Mouse (Mus musculus): Measurements from ENCODE around the gene Mark2.

The Mark2 gene

GRCm38 (mm10) chr19:7294098-7294876 is 47.4 kb downstream of the Mark2 start:
- DNase-seq (ENCODE audit: low spot score): no peak

GRCm38 (mm10) chr19:7291958-7292709 is 49.5 kb downstream of the Mark2 start:
- no peak for DNase-seq (ENCODE audit: low spot score)

DNA sequence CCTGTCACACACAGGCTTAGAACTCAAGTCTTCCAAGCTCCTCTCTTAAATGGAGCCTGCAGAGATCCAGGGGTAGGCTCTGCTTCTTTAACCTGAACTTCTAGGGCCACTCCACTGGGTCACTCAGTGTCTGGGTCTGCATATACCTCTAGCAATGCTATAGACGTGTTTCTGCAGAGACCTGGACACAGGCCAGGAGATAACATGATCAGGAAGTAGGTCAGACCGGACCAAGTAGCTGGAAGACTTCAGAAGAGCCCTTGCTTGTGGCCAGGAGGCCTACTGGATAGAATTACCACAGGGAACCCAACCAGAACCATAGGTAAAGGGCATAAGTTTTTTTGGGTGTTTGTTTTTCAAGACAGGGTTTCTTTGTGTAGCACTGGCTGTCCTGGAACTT is 51.9 kb downstream of the Mark2 start:
- DNase-seq (ENCODE audit: low spot score): no peak

- DNase-seq (ENCODE audit: low spot score): no peak
Measured at GRCm38 (mm10) chr19:7288288-7288687, 53.4 kb downstream of the Mark2 start.

GRCm38 (mm10) chr19:7286563-7287315 is 54.9 kb downstream of the Mark2 start:
- DNase-seq (ENCODE audit: low spot score): no peak

GRCm38 (mm10) chr19:7280557-7281330 is 60.9 kb downstream of the Mark2 start:
- DNase-seq (ENCODE audit: low spot score): no peak

- DNase-seq (ENCODE audit: low spot score): peak; percentile 81
Measured at GRCm38 (mm10) chr19:7279114-7279513, 62.5 kb downstream of the Mark2 start.

- DNase-seq (ENCODE audit: low spot score): no peak
Measured at GRCm38 (mm10) chr19:7278200-7278906, 63.3 kb downstream of the Mark2 start.

GRCm38 (mm10) chr19:7276796-7277195 is 64.9 kb downstream of the Mark2 start:
- DNase-seq (ENCODE audit: low spot score): peak; percentile 24

GRCm38 (mm10) chr19:7276053-7276659 is 65.5 kb downstream of the Mark2 start:
- peak; percentile 47 for DNase-seq (ENCODE audit: low spot score)

- DNase-seq (ENCODE audit: low spot score): no peak
Measured at GRCm38 (mm10) chr19:7275131-7275789, 66.4 kb downstream of the Mark2 start.

- no peak for DNase-seq (ENCODE audit: low spot score)
Measured at GRCm38 (mm10) chr19:7274326-7274990, 67.2 kb downstream of the Mark2 start.

DNA sequence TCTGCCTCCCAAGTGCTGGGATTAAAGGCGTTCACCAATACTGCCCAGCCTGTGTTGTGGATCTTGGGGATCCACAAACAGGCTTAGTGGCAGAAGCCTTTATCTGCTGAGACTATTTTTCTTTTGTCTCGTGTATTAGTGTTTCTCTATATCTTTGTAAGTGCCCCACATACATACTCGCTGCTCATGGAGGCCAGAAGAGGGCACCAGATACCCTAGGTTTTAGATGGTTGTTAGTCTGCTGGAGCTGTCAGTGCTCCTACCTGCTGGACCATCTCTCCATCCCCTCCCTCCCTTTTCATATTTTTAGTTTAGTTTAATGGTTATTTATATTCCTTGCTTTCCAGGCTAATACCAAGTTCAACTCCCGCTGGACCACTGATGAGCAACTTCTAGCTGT is 68.2 kb downstream of the Mark2 start:
- DNase-seq (ENCODE audit: low spot score): peak; percentile 35

- peak; percentile 54 for DNase-seq (ENCODE audit: low spot score)
Measured at GRCm38 (mm10) chr19:7269290-7270044, 72.2 kb downstream of the Mark2 start.

DNA sequence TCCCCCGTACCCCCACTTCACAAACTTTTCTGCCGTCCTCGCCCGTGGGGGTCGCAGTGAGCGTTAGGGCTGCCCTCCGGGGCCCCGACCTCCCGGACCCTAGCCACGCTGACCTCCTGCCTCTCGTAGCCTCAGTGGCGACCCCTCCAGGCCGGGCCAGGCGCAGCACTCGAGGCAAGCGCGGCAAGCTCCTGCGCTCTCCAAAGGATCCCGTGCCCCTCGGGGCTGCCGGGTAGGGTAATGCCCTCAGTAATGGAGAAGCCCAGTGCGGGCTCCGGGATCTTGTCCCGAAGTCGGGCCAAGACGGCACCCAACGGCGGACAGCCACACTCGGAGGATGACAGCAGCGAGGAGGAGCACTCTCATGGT is 73.0 kb downstream of the Mark2 start:
- peak; percentile 93 for DNase-seq (ENCODE audit: low spot score)

DNA sequence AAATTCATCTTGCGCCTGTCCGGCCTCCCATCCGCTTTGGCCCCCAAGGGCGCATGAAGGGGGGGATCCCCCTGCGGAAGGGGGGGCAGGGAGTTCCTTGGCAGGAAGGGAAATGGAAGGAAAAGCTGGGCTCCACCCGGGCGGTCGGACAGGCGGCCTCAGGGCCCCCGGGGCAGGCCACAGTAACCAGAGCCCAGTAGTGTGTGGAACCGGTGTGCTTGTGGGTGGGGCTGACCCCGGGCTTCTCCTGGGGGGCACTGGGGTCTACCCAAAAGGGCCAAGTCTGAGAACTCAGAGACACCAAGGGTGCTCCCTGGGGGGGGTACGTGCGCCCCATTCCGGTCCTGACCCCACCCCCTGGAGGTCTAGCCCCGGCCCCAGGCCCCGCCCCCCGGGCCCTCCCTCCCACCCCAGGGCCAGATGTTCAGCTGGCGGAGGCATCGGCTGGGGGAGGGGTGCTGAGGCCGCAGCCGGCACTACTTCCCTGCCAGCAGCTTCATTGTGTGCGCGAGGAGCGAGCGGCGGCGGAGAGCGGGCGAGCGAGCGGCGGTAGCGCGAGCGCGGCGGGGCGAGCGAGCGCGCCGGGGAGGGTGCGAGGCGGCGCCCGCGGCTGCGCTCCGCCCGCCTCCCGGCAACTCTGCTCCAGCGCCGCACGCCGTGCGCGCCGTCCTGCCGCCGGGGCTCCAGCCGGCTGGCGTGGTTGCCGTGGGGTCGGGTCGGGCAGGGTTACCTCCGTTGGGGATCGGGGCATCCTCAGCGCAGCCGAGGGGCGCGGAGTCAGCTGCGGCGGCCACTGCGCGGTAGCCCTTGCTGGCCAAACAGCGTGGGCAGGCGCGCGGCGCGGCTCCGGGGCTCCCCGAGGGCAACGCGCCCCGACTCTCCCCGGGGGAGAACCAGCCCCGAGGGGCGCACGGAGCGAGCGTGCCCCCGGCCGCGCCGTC is 73.6 kb downstream of the Mark2 start:
- DNase-seq (ENCODE audit: low spot score): peak; percentile 93

GRCm38 (mm10) chr19:7267091-7267741 is 74.4 kb downstream of the Mark2 start, which contains the start of gene Rcor2:
Gene Rcor2 (plus strand): TSS chr19:7267325.
- DNase-seq (ENCODE audit: low spot score): peak; percentile 88
